Mouse (Mus musculus) small intestine, adult 2 months (tissue): ENCODE measurements at regions not wholly inside any gene's neighbourhood (a gene's known extent, or its start where the extent isn't known, plus 50 kb on each side); places are given as distances from the start of the nearest gene placed in this dataset.

Source experiments
- CTCF ChIP-seq: fragments of 200-500 bp; IDR thresholded peaks from 2 replicates; pipeline ENCODE4 v1.5.1; 2012; ENCODE audit warnings: low read depth, mild to moderate bottlenecking, control low read depth, inconsistent platforms, low read length, moderate library complexity, mixed read lengths; ENCODE audit not compliant: insufficient replicate concordance, insufficient read length; ENCODE audit errors: extremely low read depth
- POLR2A ChIP-seq: fragments of 200-500 bp; IDR thresholded peaks from 2 replicates; pipeline ENCODE4 v1.6.1; 2012; ENCODE audit warnings: low read depth, mild to moderate bottlenecking, control low read depth, inconsistent platforms, low read length, moderate library complexity

DNA sequence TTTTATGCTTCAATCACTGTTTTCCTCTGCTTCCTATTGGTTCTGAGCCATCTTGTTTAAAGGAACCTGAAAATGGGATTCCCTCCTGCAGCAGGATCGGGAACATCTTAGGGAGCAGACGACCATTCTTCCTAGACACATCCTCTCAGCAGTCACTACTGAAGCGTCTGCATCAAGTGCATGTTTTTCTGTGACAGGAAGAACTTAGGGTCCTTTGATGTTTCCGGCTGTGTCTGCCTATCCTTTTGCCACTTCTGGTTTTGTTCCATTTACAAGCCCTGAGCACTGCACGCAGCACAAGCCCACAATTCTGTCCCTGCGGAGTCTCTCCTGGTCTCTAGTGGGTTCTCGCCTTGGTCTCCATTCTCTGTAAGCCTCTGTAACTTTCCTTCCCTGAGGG, 163.9 kb upstream of the Zfp637 start:
- TF ChIP-seq CTCF, result no peak
- no peak for TF ChIP-seq POLR2A
